Mouse (Mus musculus): ENCODE measurements around the gene Plxna1.

Plxna1 gene

DNA sequence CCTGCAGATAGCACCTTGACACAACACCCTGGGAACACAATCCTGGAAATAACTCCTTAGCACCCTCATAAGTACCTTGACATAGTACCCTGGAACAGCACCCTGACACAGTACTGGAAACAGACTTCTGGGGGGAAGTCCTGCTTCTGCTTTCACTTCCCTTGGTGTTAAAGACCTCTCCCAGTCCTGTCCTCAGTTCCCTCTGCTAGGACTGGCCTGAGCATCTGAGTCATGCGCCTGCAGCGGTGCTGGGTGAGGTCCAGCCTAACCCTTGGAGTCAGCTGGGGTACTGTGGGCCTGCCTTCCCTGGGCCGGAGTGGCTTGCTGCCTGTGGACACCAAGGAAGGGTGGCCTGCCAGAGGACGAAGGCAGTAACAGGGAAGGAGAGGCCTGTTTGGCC, 81.9 kb downstream of the Plxna1 start:
- no peak for DNase-seq

GRCm38 (mm10) chr6:89271731-89272475, 90.5 kb downstream of the Plxna1 start:
- no peak for DNase-seq

DNA sequence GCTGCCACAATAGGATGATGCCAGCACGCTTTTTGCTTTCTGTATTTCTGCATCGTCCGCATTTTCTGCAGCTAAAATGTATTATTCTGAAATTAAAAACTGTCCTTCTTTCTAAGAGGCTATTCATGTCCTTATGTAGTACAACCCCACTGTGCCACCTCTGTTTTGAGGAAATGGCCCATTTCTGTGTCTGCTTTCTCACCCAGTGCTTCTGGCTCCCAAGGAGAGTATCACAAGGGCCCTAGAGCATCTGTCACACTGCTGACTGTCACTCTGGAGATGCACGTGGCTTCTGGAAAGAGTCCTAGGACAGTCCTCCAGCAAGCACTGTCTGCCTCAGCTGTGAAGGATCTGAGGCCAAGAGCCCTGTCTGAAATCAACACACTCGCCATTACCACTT, 95.2 kb downstream of the Plxna1 start:
- DNase-seq: no peak
